Mouse (Mus musculus): Measurements from ENCODE around the gene Tmem108. TPM values are rescaled to one million over a fixed set of nuclear protein-coding genes. Genes with fewer than 3 reads are reported as not detected.

The Tmem108 gene
- total RNA-seq (2021) = 10 to 100 TPM; 17.6 to 21.9 TPM

DNA sequence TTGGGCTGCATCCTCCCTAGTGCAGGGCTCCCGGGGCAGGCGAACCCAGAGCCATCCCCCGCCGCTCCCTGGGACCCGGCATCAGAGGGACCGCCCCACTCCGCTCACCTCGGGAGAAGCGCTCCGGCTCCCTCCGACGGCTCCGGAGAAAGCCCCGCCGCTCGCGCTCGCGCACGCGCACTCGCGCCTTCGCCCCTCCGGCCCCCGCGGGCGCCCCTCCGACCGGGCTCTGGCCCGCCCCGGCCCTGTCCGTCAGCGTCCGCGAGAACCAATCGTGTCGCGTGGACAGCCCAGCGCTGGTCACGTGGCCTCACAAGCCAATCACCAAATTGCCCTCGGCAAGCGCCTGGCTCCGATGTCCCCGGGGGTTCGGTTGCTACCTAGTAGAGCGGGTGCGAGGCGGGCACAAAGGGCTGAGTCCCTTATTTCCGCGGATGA, at the start of gene Tmem108:
TSS of gene Tmem108 (minus strand) at position 191 of the 438 bp plus-strand sequence.
- DNase-seq = peak; percentile 92

DNA sequence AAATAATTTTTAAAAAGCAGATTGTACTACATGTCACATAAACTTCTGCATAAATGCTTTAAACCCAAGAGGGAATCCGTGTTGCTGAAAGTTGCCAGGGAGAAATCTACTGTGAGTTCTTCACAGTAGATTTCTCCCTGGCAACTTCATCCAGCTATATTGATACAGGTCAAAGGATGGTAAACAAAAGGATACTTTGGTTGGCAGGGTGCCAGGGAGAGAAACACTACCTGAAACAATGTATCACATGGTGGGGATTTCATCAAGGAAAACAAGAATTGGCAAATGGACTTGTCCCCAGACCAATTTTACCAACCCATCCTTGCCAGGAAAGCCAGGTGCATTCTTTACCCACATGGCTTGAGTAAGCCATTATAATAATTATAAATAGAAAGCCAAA, 27.4 kb upstream of the Tmem108 start:
- DNase-seq = no peak

GRCm38 (mm10) chr9:103784156-103784555, 22.5 kb upstream of the Tmem108 start:
- DNase-seq = no peak

- no peak for DNase-seq
Measured at GRCm38 (mm10) chr9:103783276-103783675, 21.6 kb upstream of the Tmem108 start.

DNA sequence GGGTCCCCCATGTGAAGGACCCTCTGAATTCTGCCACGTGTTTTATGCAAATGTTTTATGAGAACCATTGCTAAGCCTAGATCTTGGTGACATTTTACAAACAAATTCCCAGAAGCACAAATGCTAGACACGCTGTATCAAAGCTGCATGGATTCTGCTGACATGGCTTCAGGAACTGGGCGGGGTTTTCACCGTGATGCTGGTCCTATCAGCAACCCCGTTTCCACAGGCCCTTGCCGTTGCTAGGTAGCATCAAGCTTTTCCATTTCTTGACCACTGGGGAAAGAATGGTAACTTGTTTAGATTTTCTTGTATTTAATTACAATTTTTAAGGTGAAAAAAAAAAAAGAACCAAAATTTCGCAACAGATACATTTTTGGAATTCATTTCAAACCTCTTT, 20.7 kb upstream of the Tmem108 start:
- no peak for DNase-seq

DNA sequence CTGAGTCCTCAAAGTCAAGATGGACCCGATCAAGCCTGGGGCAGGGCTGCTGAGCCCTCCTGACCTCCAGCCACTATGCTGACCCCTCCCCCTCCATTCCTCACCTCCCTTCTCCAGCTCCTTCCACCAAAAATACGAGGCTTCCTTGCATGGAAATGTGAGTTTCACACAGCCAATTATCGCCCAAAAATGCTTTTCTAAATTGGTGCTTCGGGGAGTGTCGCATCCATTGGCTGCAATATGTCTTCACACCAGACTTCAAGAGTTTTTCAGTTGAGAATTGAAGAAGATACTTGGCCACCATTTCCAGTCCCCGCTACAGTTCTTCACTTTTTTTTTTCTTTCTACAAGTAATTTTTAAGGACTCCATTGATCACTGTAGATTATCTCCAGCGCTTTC, 19.8 kb upstream of the Tmem108 start:
- no peak for DNase-seq

GRCm38 (mm10) chr9:103780598-103780997, 19.0 kb upstream of the Tmem108 start:
- no peak for DNase-seq

DNA sequence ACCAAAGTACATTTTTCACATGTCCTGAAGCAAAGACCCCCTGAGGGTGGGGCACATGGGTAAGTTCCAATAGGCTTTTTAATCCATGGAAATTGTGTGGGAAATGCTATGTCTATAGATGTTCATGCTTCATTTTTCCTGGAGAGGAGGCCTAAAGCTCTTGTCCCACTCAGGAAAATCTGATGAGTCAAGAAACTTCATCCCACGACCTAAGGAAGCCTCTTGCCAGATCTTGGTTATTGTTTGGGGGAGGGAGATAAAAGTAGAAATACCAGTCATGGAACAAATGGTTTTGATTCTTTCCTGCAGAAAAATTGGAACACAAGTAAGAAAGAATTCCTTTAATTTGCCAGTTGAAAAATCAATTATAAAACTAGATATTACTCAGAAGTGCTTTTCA, 16.5 kb upstream of the Tmem108 start:
- DNase-seq = no peak

DNA sequence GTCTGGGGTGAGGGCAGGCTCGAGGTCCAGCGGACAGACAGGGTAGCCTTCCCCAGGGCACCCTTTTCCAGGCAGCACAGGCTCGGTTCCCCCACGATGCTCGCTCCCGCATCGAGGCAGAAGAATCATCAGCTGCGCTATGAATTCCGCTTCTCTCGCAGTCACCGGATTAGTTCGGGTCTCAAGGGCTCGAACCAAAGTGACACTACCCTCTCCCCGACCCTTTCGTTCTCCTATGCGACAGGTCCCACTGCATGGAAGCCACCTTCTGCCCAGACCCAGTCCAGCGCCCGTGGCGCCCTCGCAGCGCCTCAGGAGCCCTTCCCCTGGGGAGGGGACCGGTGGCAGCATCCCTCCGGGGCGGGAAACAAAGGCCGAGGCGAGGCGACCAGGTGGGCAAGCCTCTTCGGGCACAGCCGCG, 476 bp downstream of the Tmem108 start:
- no peak for DNase-seq

DNA sequence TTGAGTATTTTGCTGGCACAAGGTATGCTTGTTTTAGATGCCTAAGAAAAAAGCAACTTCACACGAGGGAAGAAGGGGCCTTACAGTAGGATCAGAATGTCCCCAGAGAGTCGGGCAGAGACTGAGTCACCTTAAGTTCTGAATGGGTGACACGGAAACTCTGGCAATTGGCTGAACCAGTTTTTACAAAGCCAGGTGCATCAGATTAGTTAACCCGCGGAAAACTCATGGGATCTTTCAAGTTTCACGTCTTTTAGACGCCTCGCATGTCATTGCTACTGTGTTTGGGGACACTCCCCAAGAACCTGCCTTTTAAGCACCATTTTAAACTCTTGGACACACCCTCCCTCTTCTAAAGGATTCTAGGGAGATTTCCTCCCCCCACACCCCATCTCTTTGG, 1.3 kb downstream of the Tmem108 start:
- DNase-seq = no peak

GRCm38 (mm10) chr9:103759829-103760228, 1.8 kb downstream of the Tmem108 start:
- DNase-seq = no peak

GRCm38 (mm10) chr9:103758930-103759695, 2.5 kb downstream of the Tmem108 start:
- peak; percentile 88 for DNase-seq

DNA sequence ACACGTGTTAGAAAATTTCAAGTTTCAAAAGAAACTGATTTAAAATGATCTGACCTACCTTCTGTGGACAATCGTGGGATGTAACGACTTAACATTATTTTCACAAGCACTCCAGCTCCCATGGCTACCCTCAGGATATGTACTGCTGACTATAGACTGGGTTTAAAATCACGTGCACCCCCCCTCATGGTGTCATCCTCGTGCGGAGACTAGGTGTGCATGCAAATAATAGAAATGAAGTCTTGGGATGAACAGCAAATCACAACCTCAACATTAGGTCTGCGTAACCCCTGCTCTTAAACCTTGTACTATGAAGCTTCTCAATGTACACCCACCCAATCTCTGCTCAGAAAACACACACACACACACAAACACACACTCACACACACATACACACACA, 3.4 kb downstream of the Tmem108 start:
- DNase-seq = no peak

GRCm38 (mm10) chr9:103752618-103753017, 9.0 kb downstream of the Tmem108 start:
- DNase-seq = no peak

- peak; percentile 11 for DNase-seq
Measured at GRCm38 (mm10) chr9:103751568-103751967, 10.1 kb downstream of the Tmem108 start.

DNA sequence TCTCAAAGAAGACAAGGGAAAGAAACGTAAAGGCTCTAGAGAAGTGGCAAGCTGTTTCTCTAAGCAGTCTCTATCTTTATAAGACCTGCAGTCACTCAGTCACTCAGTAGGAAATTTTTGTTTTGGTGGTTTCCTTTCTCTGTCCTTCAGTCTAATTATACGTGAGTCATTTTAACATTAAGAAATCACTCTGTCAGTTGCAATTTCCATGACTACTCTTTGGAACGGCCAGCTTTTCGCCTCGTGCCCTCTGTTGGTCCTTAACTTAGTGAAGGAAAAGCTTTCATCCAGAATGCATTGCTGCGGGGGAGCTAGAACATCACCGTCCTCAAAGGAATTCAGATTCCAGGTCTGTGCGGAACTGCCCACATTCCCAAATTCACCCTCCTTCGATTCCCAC, 11.1 kb downstream of the Tmem108 start:
- DNase-seq = no peak

DNA sequence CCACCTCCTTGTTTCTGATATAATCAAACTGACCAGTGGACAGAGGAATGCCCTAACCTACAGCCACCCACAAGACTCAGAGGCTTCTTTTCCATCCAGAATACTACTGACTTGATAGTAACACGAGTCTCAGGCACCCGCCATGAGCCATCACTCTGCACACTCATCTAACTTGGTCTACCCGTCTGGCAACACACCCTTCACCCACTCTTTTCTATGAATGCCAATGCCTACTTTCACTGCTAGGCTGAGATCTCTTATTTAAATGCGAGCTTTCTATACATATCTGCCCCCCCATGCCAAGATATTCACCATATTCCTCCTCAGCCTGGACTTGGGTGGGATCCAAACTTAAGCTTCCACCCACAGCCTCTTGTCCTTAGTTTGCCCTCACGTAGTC, 15.0 kb downstream of the Tmem108 start:
- DNase-seq = no peak

GRCm38 (mm10) chr9:103740145-103740544, 21.5 kb downstream of the Tmem108 start:
- no peak for DNase-seq

- DNase-seq = no peak
Measured at GRCm38 (mm10) chr9:103739062-103739461, 22.6 kb downstream of the Tmem108 start.

DNA sequence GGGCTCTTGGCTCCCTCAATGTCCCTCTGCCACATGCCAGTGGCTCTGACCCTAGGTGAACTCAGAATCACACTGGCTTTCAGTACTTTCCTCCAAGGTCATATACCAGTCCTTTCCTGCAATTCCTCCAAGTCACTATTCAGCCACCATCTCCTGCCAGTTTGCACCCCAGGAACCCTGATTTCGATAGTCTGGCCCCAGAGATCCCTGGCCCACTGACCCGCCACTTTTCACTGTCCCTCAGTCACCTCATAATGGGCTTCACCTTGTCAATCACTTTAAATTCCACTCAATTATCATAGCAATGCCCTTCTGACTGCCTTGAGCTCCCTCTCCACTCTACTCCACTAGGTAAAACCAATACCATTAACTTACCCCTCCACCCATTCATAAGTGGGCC, 31.9 kb downstream of the Tmem108 start:
- no peak for DNase-seq

- DNase-seq = no peak
Measured at GRCm38 (mm10) chr9:103726751-103727462, 34.7 kb downstream of the Tmem108 start.

DNA sequence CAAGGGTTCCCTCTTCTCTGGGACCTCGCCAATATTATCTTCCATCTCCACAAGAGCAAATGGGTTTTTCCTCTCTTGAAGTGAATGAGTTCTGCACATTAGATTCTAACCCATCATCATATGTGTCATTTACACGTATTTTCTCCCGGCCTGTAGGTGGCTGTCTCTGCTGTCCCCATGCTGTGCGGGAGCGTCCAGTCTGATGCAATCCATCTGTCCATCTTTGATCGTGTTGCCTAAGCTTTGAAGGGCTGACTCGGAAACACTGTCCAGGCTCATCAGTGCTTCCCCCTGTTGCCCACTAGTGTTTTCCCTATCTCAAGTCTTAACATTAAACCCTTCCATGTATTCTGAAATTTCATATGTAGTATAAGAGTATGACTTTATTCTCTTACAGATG, 36.1 kb downstream of the Tmem108 start:
- DNase-seq = no peak

DNA sequence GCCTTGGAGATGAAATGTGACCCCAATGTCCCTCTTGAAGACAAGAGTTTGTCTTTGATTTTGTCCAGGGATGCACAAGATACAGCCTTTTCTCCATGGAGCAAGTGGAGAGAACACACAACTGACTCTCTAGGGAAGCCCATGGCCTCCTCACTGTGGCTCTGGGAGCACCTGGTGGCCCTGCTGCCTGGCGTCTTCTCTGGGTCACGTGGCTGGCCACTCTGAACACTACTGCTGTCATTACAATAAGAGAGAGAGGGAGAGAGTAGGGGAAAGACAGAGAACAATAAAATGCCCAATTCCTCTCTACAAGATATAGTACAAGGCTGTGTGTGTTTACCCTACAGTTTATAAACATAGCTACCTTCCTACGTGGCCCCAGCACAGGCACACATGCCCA, 40.2 kb downstream of the Tmem108 start:
- no peak for DNase-seq

GRCm38 (mm10) chr9:103721081-103721480, 40.6 kb downstream of the Tmem108 start:
- peak; percentile 83 for DNase-seq

Measured in heart, postnatal 4 days (tissue).